Mouse (Mus musculus) liver, adult 2 months (tissue): ENCODE data around the gene Calu. TPM values are rescaled to one million over a fixed set of nuclear protein-coding genes. Genes with fewer than 3 reads are reported as not detected.
A peak's percentile ranks its signal among the peaks of the same experiment; 100 is the strongest.

Experiments
- DNase-seq: peaks from one replicate; pipeline ENCODE4 v3.0.0-alpha.2; 2011; ENCODE audit warnings: low read depth, low spot score; ENCODE audit errors: extremely low read depth
- H3K27ac ChIP-seq: fragments of 200-500 bp; replicated peaks from 2 replicates; pipeline ENCODE4 v1.5.1; 2012; ENCODE audit warnings: low read depth, mild to moderate bottlenecking, control low read depth, inconsistent platforms, low read length; ENCODE audit not compliant: insufficient read depth
- H3K27me3 ChIP-seq: fragments of 200-500 bp; 2 replicates; pipeline ENCODE4 v1.6.1; 2012; ENCODE audit warnings: mild to moderate bottlenecking, moderate library complexity, low read length, inconsistent platforms; ENCODE audit not compliant: control insufficient read depth, insufficient read depth
- H3K36me3 ChIP-seq: fragments of 200-500 bp; 2 replicates; pipeline ENCODE4 v1.6.1; 2012; ENCODE audit warnings: low read length, inconsistent platforms; ENCODE audit not compliant: control insufficient read depth, insufficient read depth
- H3K4me1 ChIP-seq: fragments of 200-500 bp; 2 replicates; pipeline ENCODE4 v1.6.1; 2011; ENCODE audit warnings: low read length; ENCODE audit not compliant: control insufficient read depth, insufficient read depth
- H3K4me3 ChIP-seq: fragments of 200-500 bp; 2 replicates; pipeline ENCODE4 v1.5.1; 2011; ENCODE audit warnings: low read depth, mild to moderate bottlenecking, control low read depth, low read length, moderate library complexity; ENCODE audit not compliant: insufficient read depth
- H3K79me2 ChIP-seq: fragments of 200-500 bp; 2 replicates; pipeline ENCODE4 v1.6.1; 2012; ENCODE audit warnings: inconsistent platforms, mild to moderate bottlenecking, low read length, moderate library complexity; ENCODE audit not compliant: control insufficient read depth, insufficient read depth
- H3K9ac ChIP-seq: fragments of 200-500 bp; 2 replicates; pipeline ENCODE4 v1.6.1; 2012; ENCODE audit warnings: low read depth, mild to moderate bottlenecking, control low read depth, inconsistent platforms, low read length
- CTCF ChIP-seq: fragments of 200-500 bp; IDR thresholded peaks from 2 replicates; pipeline ENCODE4 v1.5.1; 2011; ENCODE audit warnings: low read depth, low read length, control low read depth
- POLR2A ChIP-seq: fragments of 200-500 bp; IDR thresholded peaks from 2 replicates; pipeline ENCODE4 v1.6.1; 2011; ENCODE audit warnings: low read length, control low read depth; ENCODE audit not compliant: insufficient read depth; ENCODE audit errors: extremely low read depth
- WGBS: fragments of 180-500 bp; shearing (Covaris S2); methylation state at CpG from one replicate; pipeline ENCODE4 v1.1.7; 2018; 5-methylcytosine and 5-hydroxymethylcytosine counted together
- polyA plus RNA-seq: library from polyadenylated mRNA; depleted of rRNA; stranded (reverse); fragments of >200 nt; gene quantifications from 2 replicates; pipeline ENCODE4 v1.2.3, GENCODE M21; 2012; rRNA removed
- total RNA-seq: library from RNA; depleted of rRNA; stranded (reverse); fragments of >200 nt; gene quantifications from 2 replicates; pipeline ENCODE4 v1.2.3, GENCODE M21; 2014; rRNA removed

Calu gene
- total and polyA plus RNA-seq, 2 experiments, result 27.1 to 125 TPM

DNA sequence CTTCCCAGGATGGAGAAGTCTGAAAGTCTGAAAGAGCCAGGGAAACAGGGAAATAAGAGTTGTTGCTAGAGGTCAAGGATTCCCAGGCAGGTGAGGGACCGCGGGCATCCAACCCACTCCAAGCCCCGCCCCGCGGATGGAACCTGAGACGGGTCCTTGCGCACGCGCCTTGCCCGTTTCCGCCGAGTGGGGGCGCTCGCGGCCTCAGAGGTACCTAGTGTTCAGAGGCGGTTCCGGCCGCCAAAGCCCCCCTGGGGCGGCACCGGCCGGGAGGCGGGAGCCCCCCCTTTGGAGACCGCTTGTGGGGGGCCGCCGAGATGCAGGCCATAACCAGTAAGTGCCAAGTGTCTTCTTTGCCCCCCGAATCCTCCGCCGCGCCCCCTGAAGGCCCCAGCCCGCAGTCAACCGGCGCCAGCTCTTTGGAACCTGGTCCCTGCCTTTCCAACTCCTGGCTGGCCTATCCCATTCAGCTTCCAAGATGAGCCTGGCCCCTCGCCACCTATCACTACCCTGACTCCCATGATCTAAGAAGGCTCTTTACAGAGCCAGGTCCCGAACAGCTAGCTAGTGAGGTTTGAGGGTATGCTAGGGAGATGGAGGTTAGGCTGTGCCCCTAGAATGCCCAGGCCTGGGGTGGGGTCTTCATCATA is 54.9 kb downstream of the Calu start:
- H3K4me1 ChIP-seq, result no peaks in the 10 kb centered on the region
- DNase-seq, result no peak
- H3K9ac ChIP-seq, result no peak overlapping the region
- H3K27me3 ChIP-seq, result peaks cover 6% of the 10 kb centered on the region; the same call in 1 of the 2 replicates
- H3K36me3 ChIP-seq, result no peaks in the 10 kb centered on the region
- no peaks in the 10 kb centered on the region for H3K79me2 ChIP-seq
- no peak overlapping the region for H3K27ac ChIP-seq
- WGBS, result 12% methylated on average over 34 of the region's 34 CpGs
- no peak for TF ChIP-seq CTCF
- no peak for TF ChIP-seq POLR2A
- no peak overlapping the region for H3K4me3 ChIP-seq

DNA sequence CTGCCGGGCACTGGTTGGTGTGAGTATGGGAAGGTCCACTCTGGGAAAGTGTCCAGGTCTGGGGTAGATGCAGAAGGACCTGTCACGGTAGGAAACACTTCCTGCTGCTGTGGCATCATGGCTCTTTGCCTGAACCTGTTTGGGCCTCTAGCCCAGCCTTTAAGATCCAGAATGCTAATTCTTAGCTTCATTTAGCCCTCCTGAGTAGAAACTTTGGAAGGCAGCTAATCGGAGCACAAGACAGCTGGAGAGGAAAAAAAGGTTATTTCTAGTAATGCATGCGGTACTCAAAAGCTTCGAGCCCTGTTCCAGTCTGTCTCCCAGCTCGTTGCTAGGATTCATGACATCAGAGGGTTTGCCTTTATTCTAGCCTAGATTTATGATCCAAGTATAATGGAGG is 58.5 kb downstream of the Calu start:
- no peak for DNase-seq
- no peak for TF ChIP-seq CTCF
- TF ChIP-seq POLR2A, result no peak
- Histone ChIP-seq H3K9ac (no peak overlapping the region), H3K4me1 (no peaks in the 10 kb centered on the region), H3K27me3 (peaks cover 6% of the 10 kb centered on the region; the same call in 1 of the 2 replicates), H3K36me3 (no peaks in the 10 kb centered on the region), H3K4me3 (no peak overlapping the region), H3K79me2 (no peaks in the 10 kb centered on the region), H3K27ac (no peak overlapping the region)
- WGBS, result 83% methylated on average over 6 of the region's 6 CpGs

DNA sequence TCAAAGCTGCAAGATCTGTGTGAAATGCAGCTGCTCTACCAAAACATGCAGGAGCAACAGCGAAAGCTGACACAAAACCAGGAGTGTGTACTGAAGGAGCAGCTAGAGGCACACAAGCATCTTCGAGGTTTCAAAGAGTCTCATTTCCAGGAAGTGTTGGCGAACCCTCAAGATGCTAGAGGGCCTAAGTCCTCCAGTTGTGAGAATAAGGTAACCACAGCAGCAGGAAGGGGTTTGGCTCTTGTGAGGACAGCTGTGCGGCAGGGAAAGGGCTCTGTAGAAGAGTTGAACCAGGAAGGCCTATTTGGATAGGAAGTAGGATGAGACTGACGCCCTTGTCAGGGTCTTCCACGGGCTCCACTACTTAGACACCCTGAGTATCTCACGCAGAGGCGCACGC is 67.6 kb downstream of the Calu start:
- no peak overlapping the region for H3K9ac ChIP-seq
- H3K36me3 ChIP-seq, result no peaks in the 10 kb centered on the region
- DNase-seq, result peak; percentile 6
- no peaks in the 10 kb centered on the region for H3K27me3 ChIP-seq
- no peak overlapping the region for H3K4me3 ChIP-seq
- no peaks in the 10 kb centered on the region for H3K79me2 ChIP-seq
- WGBS, result 80% methylated on average over 9 of the region's 9 CpGs
- no peaks in the 10 kb centered on the region for H3K4me1 ChIP-seq
- TF ChIP-seq CTCF (no peak), POLR2A (no peak)
- no peak overlapping the region for H3K27ac ChIP-seq

DNA sequence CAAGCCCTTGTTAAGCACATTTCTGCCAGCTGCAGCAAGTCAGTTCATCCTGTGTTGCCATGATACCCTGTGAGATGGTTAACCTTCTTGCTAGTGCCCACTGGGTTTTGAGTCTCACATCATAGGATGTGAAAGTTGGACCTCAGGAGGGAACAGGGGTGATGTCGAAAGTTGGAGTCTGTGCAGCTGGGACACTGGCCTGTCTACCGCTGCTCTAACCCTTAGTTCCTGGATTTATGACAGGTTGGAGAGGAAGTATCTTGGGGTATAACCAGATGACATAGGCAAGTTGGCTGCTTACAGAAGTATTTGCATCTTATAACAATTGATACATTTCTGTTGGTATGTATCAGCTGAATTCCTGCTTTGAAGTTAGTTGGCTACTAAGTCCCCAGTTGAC is 72.7 kb downstream of the Calu start:
- no peak overlapping the region for H3K9ac ChIP-seq
- no peak overlapping the region for H3K27ac ChIP-seq
- no peak for DNase-seq
- no peaks in the 10 kb centered on the region for H3K79me2 ChIP-seq
- no peak overlapping the region for H3K4me3 ChIP-seq
- WGBS, result 85% methylated on average over 2 of the region's 2 CpGs
- TF ChIP-seq CTCF (no peak), POLR2A (no peak)
- no peaks in the 10 kb centered on the region for H3K27me3 ChIP-seq
- no peaks in the 10 kb centered on the region for H3K36me3 ChIP-seq
- H3K4me1 ChIP-seq, result no peaks in the 10 kb centered on the region

DNA sequence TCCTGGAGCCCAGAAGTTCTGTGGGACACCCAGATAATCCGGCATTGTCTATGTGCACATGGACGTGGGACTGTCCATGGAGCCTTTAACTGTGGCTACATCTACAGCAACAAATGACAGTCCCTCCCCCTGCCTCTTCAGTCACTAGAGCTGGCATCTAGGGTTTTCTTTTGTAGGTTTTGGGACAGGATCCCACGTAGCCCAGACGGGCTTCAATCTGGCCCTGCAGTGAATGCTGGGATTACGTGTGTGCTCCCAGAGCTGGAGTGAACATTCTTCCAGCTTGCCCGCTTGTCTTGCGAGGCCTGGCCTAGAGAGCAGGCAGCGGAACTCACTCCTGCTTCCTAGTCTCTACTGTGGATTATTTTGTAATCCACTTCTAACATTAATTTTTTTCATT is 77.2 kb downstream of the Calu start:
- Histone ChIP-seq H3K36me3 (no peaks in the 10 kb centered on the region), H3K9ac (no peak overlapping the region), H3K27ac (no peak overlapping the region), H3K4me3 (no peak overlapping the region), H3K79me2 (no peaks in the 10 kb centered on the region), H3K4me1 (no peaks in the 10 kb centered on the region), H3K27me3 (no peaks in the 10 kb centered on the region)
- DNase-seq, result no peak
- 91% methylated on average over 8 of the region's 8 CpGs for WGBS
- TF ChIP-seq POLR2A (no peak), CTCF (no peak)

DNA sequence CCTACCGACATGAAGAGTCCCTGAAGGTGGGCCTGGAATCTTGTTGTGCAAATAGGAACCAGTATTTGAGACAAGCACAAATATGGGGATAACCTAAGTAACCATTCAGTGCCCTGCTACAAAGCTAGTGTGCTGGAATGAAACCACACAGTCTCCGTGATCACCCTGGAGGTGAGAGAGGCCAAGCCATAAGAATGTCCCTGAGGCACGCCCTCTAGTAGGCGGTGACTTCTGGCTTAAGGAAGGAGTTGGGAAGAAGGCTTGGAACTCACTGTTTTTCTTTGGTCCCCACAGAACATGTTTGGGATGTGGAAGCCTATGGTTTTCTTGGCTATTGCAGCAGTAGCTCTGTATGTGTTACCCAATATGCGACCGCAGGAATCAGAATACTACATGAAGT is 78.5 kb downstream of the Calu start:
- H3K27ac ChIP-seq, result no peak overlapping the region
- no peak overlapping the region for H3K4me3 ChIP-seq
- no peak for DNase-seq
- no peaks in the 10 kb centered on the region for H3K27me3 ChIP-seq
- TF ChIP-seq POLR2A (no peak), CTCF (no peak)
- no peaks in the 10 kb centered on the region for H3K4me1 ChIP-seq
- H3K9ac ChIP-seq, result no peak overlapping the region
- no peaks in the 10 kb centered on the region for H3K79me2 ChIP-seq
- 84% methylated on average over 6 of the region's 6 CpGs for WGBS
- no peaks in the 10 kb centered on the region for H3K36me3 ChIP-seq

Other genes starting within 250 kb of the Calu start
- gene Rbm28, start 183.1 kb upstream of the Calu start, total RNA-seq, result 8.0 and 9.7 TPM in 2 replicates
- gene Rbm28, start 183.1 kb upstream of the Calu start, polyA plus RNA-seq, result 3.0 and 3.3 TPM in 2 replicates
- gene Prrt4, start 168.5 kb upstream of the Calu start, total RNA-seq, result under 0.01 TPM in 1 of 2 replicates, not detected in the other
- gene Prrt4, start 168.5 kb upstream of the Calu start, polyA plus RNA-seq, result 0.02 and 0.11 TPM in 2 replicates
- 1.1 and 2.6 TPM in 2 replicates for gene Impdh1, start 131.7 kb upstream of the Calu start, total RNA-seq
- 3.4 and 5.2 TPM in 2 replicates for gene Impdh1, start 131.7 kb upstream of the Calu start, polyA plus RNA-seq
- gene Hilpda, start 75.6 kb upstream of the Calu start, total RNA-seq, result 2.5 and 3.3 TPM in 2 replicates
- gene Hilpda, start 75.6 kb upstream of the Calu start, polyA plus RNA-seq, result 4.0 and 5.8 TPM in 2 replicates
- not detected in 2 replicates for gene Fam71f2, start 68.5 kb upstream of the Calu start, total RNA-seq
- 0.24 TPM in 1 of 2 replicates, not detected in the other for gene Fam71f2, start 68.5 kb upstream of the Calu start, polyA plus RNA-seq
- gene Fam71f1, start 28.9 kb upstream of the Calu start, total RNA-seq, result not detected in 2 replicates
- not detected in 2 replicates for gene Fam71f1, start 28.9 kb upstream of the Calu start, polyA plus RNA-seq
- 0.09 and 0.20 TPM in 2 replicates for gene Opn1sw, start 40.4 kb downstream of the Calu start, total RNA-seq
- 0.15 and 1.1 TPM in 2 replicates for gene Opn1sw, start 40.4 kb downstream of the Calu start, polyA plus RNA-seq
- gene Ccdc136, start 48.2 kb downstream of the Calu start, total RNA-seq, result under 0.01 and 0.09 TPM in 2 replicates
- gene Ccdc136, start 48.2 kb downstream of the Calu start, polyA plus RNA-seq, result 0.11 and 0.34 TPM in 2 replicates
- gene Flnc, start 85.2 kb downstream of the Calu start, total RNA-seq, result 0.07 and 0.28 TPM in 2 replicates
- gene Flnc, start 85.2 kb downstream of the Calu start, polyA plus RNA-seq, result 0.04 and 0.09 TPM in 2 replicates
- gene Atp6v1f, start 119.6 kb downstream of the Calu start, total RNA-seq, result 86.8 and 90.5 TPM in 2 replicates
- gene Atp6v1f, start 119.6 kb downstream of the Calu start, polyA plus RNA-seq, result 167 and 181 TPM in 2 replicates
- gene Atp6v1fnb, start 123.4 kb downstream of the Calu start, total RNA-seq, result not detected in 2 replicates
- not detected in 2 replicates for gene Atp6v1fnb, start 123.4 kb downstream of the Calu start, polyA plus RNA-seq
- gene Kcp, start 159.9 kb downstream of the Calu start, total RNA-seq, result 1.7 and 1.8 TPM in 2 replicates
- 5.6 and 10.2 TPM in 2 replicates for gene Kcp, start 159.9 kb downstream of the Calu start, polyA plus RNA-seq
- 10.0 and 12.4 TPM in 2 replicates for gene Irf5, start 178.6 kb downstream of the Calu start, total RNA-seq
- 30.6 and 48.3 TPM in 2 replicates for gene Irf5, start 178.6 kb downstream of the Calu start, polyA plus RNA-seq